Mouse (Mus musculus): ENCODE results near the gene Prkab1. TPM values are rescaled to one million over a fixed set of nuclear protein-coding genes. Genes with fewer than 3 reads are reported as not detected.

Prkab1 gene
- polyA plus RNA-seq, 1 experiment from 2014 or later = 44.8 TPM

Other genes starting within 250 kb of the Prkab1 start
- 27.1 and 33.6 TPM in 2 replicates for gene Cit, start 179.2 kb downstream of the Prkab1 start, polyA plus RNA-seq (2014; fragmentation: Nextera tagmentation; extraction: Ambion mirVana)
- not detected in 2 replicates for gene Tmem233, start 58.7 kb upstream of the Prkab1 start, polyA plus RNA-seq (2014; fragmentation: Nextera tagmentation; extraction: Ambion mirVana)